Mouse (Mus musculus) MEL (cell line): ENCODE measurements around the gene Scrt2. TPM values are rescaled to one million over a fixed set of nuclear protein-coding genes. Genes with fewer than 3 reads are reported as not detected.

ENCODE experiments used
- DNase-seq: peaks from one replicate; pipeline ENCODE4 v3.0.0; 2011; ENCODE audit warnings: low read depth, low spot score
- H3K27ac ChIP-seq: 2 replicates; pipeline ENCODE4 v1.5.1; 2012; ENCODE audit warnings: low read depth, mild to moderate bottlenecking, control low read depth, low read length, moderate library complexity; ENCODE audit not compliant: control insufficient read depth
- H3K27me3 ChIP-seq, 2 experiments: fragments of 150-350 bp in 1 of 2; sonication (generic) in 1 of 2; 2 replicates each; pipeline ENCODE4 v1.6.1; 2012; ENCODE audit warnings: low read length in 2 of 2, mild to moderate bottlenecking in 2 of 2, improper control_type of control experiment in 1 of 2, moderate library complexity in 1 of 2; ENCODE audit not compliant: insufficient read depth in 2 of 2, control insufficient read depth in 1 of 2
- H3K36me3 ChIP-seq, 2 experiments: 2 replicates each; pipeline ENCODE4 v1.6.1; 2012 to 2014; ENCODE audit warnings: low read length in 2 of 2, improper control_type of control experiment in 1 of 2, inconsistent platforms in 1 of 2, mild to moderate bottlenecking in 1 of 2; ENCODE audit not compliant: insufficient read depth in 2 of 2, control insufficient read depth in 1 of 2
- H3K4me1 ChIP-seq, 2 experiments: fragments of 150-350 bp in 1 of 2; sonication (generic) in 1 of 2; 2 replicates each; pipeline ENCODE4 v1.6.1; 2012; ENCODE audit warnings: low read length in 2 of 2, improper control_type of control experiment in 1 of 2, mild to moderate bottlenecking in 1 of 2; ENCODE audit not compliant: insufficient read depth in 2 of 2, control insufficient read depth in 1 of 2
- H3K4me3 ChIP-seq, 2 experiments: fragments of 150-350 bp in 1 of 2; sonication (generic) in 1 of 2; 2 replicates each; pipeline ENCODE4 v1.5.1; 2012; ENCODE audit warnings: low read depth in 2 of 2, low read length in 2 of 2, mild to moderate bottlenecking in 2 of 2, moderate library complexity in 2 of 2, control low read depth in 1 of 2, improper control_type of control experiment in 1 of 2; ENCODE audit not compliant: control insufficient read depth in 1 of 2, insufficient read depth in 1 of 2
- H3K79me2 ChIP-seq: 2 replicates; pipeline ENCODE4 v1.6.1; 2012; ENCODE audit warnings: mild to moderate bottlenecking, low read length, moderate library complexity; ENCODE audit not compliant: control insufficient read depth, poor library complexity, insufficient read depth
- H3K9ac ChIP-seq: 2 replicates; pipeline ENCODE4 v1.6.1; 2012; ENCODE audit warnings: low read depth, mild to moderate bottlenecking, control low read depth, low read length, moderate library complexity; ENCODE audit not compliant: control insufficient read depth, poor library complexity, severe bottlenecking
- H3K9me3 ChIP-seq: fragments of 150-350 bp; sonication (generic); replicated peaks from 2 replicates; pipeline ENCODE4 v1.6.1; 2012; ENCODE audit warnings: mild to moderate bottlenecking, low read length, improper control_type of control experiment, moderate library complexity; ENCODE audit not compliant: insufficient read depth
- E2F4 ChIP-seq: IDR thresholded peaks from 2 replicates; pipeline ENCODE4 v1.6.1; 2011; ENCODE audit warnings: low read depth, low read length, improper control_type of control experiment, borderline replicate concordance
- ELF1 ChIP-seq: IDR thresholded peaks from 2 replicates; pipeline ENCODE4 v1.6.1; 2014; ENCODE audit warnings: low read depth, mild to moderate bottlenecking, inconsistent platforms, low read length, improper control_type of control experiment, moderate library complexity
- EP300 ChIP-seq, 2 experiments: IDR thresholded peaks; 2 replicates each; pipeline ENCODE4 v1.6.1; 2011; ENCODE audit warnings: improper control_type of control experiment in 2 of 2, low read length in 2 of 2, low read depth in 1 of 2, mild to moderate bottlenecking in 1 of 2
- ETS1 ChIP-seq: IDR thresholded peaks from 2 replicates; pipeline ENCODE4 v1.6.1; 2012; ENCODE audit warnings: low read depth, mild to moderate bottlenecking, inconsistent platforms, low read length, improper control_type of control experiment, moderate library complexity
- GATA1 ChIP-seq: IDR thresholded peaks from 2 replicates; pipeline ENCODE4 v1.6.1; 2011; ENCODE audit warnings: low read depth, low read length, improper control_type of control experiment
- HCFC1 ChIP-seq: IDR thresholded peaks from 2 replicates; pipeline ENCODE4 v1.6.1; 2012; ENCODE audit warnings: low read depth, mild to moderate bottlenecking, inconsistent platforms, low read length, improper control_type of control experiment, moderate library complexity
- JUND ChIP-seq: IDR thresholded peaks from 2 replicates; pipeline ENCODE4 v1.6.1; 2011; ENCODE audit warnings: low read depth, mild to moderate bottlenecking, improper control_type of control experiment, low read length
- MAFK ChIP-seq: IDR thresholded peaks from 2 replicates; pipeline ENCODE4 v1.6.1; 2011; ENCODE audit warnings: low read depth, mild to moderate bottlenecking, low read length, improper control_type of control experiment, borderline replicate concordance
- MAX ChIP-seq: IDR thresholded peaks from 2 replicates; pipeline ENCODE4 v1.6.1; 2011; ENCODE audit warnings: low read length, improper control_type of control experiment
- MAZ ChIP-seq: IDR thresholded peaks from 2 replicates; pipeline ENCODE4 v1.6.1; 2012; ENCODE audit warnings: low read depth, mild to moderate bottlenecking, inconsistent platforms, low read length, improper control_type of control experiment
- MYB ChIP-seq: IDR thresholded peaks from 2 replicates; pipeline ENCODE4 v1.6.1; 2011; ENCODE audit warnings: mild to moderate bottlenecking, low read depth, low read length, improper control_type of control experiment
- MYC ChIP-seq: IDR thresholded peaks from 2 replicates; pipeline ENCODE4 v1.6.1; 2011; ENCODE audit warnings: low read depth, mild to moderate bottlenecking, low read length, improper control_type of control experiment, moderate library complexity
- NELFE ChIP-seq: IDR thresholded peaks from 2 replicates; pipeline ENCODE4 v1.6.1; 2011; ENCODE audit warnings: low read depth, low read length, improper control_type of control experiment
- NRF1 ChIP-seq: IDR thresholded peaks from 2 replicates; pipeline ENCODE4 v1.6.1; 2014; ENCODE audit warnings: low read depth, mild to moderate bottlenecking, inconsistent platforms, low read length, improper control_type of control experiment, moderate library complexity; ENCODE audit not compliant: poor library complexity, insufficient read depth, severe bottlenecking
- POLR2AphosphoS2 ChIP-seq: IDR thresholded peaks from 2 replicates; pipeline ENCODE4 v1.6.1; 2011; ENCODE audit warnings: low read length, improper control_type of control experiment
- RCOR1 ChIP-seq: IDR thresholded peaks from 2 replicates; pipeline ENCODE4 v1.6.1; 2012; ENCODE audit warnings: low read depth, mild to moderate bottlenecking, inconsistent platforms, low read length, improper control_type of control experiment
- SMC3 ChIP-seq: IDR thresholded peaks from 2 replicates; pipeline ENCODE4 v1.6.1; 2011; ENCODE audit warnings: low read depth, low read length, improper control_type of control experiment
- TAL1 ChIP-seq: IDR thresholded peaks from 2 replicates; pipeline ENCODE4 v1.6.1; 2012; ENCODE audit warnings: mild to moderate bottlenecking, inconsistent platforms, low read length, moderate library complexity, mixed read lengths
- TBP ChIP-seq: IDR thresholded peaks from 2 replicates; pipeline ENCODE4 v1.8.0; 2011; ENCODE audit warnings: low read depth, low read length, improper control_type of control experiment
- UBTF ChIP-seq: IDR thresholded peaks from 2 replicates; pipeline ENCODE4 v1.6.1; 2012; ENCODE audit warnings: low read depth, mild to moderate bottlenecking, inconsistent platforms, low read length, improper control_type of control experiment, moderate library complexity, borderline replicate concordance; ENCODE audit not compliant: insufficient read depth
- USF2 ChIP-seq, 2 experiments: IDR thresholded peaks; 2 replicates each; pipeline ENCODE4 v1.6.1; 2011 to 2012; ENCODE audit warnings: improper control_type of control experiment in 2 of 2, low read length in 2 of 2, borderline replicate concordance in 1 of 2, inconsistent platforms in 1 of 2, low read depth in 1 of 2, mild to moderate bottlenecking in 1 of 2; ENCODE audit not compliant: insufficient read depth in 1 of 2
- ZC3H11A ChIP-seq: IDR thresholded peaks from 2 replicates; pipeline ENCODE4 v1.6.1; 2012; ENCODE audit warnings: low read depth, mild to moderate bottlenecking, inconsistent platforms, low read length, improper control_type of control experiment
- ZMIZ1 ChIP-seq: IDR thresholded peaks from 2 replicates; pipeline ENCODE4 v1.6.1; 2012; ENCODE audit warnings: low read depth, mild to moderate bottlenecking, inconsistent platforms, low read length, improper control_type of control experiment, moderate library complexity
- ZNF384 ChIP-seq: IDR thresholded peaks from 2 replicates; pipeline ENCODE4 v1.6.1; 2012; ENCODE audit warnings: low read depth, mild to moderate bottlenecking, inconsistent platforms, low read length, improper control_type of control experiment
- polyA plus RNA-seq, 2 experiments: library from polyadenylated mRNA; stranded (reverse) in 1 of 2; unstranded in 1 of 2; fragments of >175 nt in 1 of 2; fragments of >200 nt in 1 of 2; gene quantifications; 2 replicates each; pipeline versions ENCODE4 v1.2.1 to v1.2.4; 2012; ENCODE audit warnings: low replicate concordance in 2 of 2, low read depth in 1 of 2; ENCODE audit not compliant: insufficient read length in 2 of 2, insufficient read depth in 1 of 2, missing spikeins in 1 of 2
- total RNA-seq: library from RNA; depleted of rRNA; stranded (reverse); fragments of 300-350 nt; gene quantifications from 2 replicates; pipeline ENCODE4 v1.2.3, GENCODE M21; 2012

The Scrt2 gene
- total and polyA plus RNA-seq, 3 experiments = not detected

DNA sequence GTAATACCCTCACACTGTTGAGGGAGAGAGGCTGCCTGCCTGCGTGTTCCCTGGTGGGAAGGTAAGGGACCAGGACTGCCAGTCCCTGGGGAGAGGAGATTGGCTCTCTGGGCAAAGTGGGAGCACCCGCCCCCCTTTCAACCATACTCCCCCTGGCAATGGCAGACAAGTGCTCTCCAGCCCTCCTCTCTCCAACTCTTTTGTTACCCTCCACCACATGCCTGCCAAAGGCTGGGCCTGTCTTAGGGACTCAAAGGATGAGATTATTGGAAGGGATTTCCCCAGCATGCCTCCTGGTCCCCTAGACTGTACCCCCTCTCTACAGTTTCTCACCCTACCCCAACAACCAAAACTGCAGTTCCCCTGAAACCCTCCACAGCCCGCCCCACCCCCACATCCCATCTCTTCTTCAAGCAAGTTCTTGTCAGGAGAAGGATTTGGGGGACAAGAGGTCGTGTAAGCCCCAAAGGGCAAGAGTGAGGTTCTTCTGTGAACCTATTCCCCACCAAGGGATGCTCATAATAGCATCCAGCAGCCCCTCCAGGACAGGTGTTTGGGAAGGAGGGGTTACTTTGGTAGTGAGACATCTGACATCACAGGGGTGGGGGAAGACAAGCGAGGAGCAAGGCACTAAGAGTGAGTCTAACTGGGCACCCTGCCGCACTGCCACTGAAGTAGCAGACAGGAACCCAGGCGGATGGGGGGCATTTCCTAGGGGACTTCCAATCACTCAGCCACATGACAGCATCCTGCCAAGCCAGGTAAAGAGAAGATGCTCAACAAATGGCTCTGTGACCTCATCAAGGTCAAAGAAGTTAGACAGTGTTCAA lies 1.3 kb downstream of the Scrt2 start:
- no peaks in the 10 kb centered on the region for H3K79me2 ChIP-seq
- no peaks in the 10 kb centered on the region for H3K9me3 ChIP-seq
- H3K4me3 ChIP-seq = no peak overlapping the region
- peaks cover 0 to 9% of the 10 kb centered on the region in 2 experiments; a peak in 1 of 4 replicates for H3K4me1 ChIP-seq
- H3K27ac ChIP-seq = no peak overlapping the region
- TF ChIP-seq ZMIZ1 (no peak), ZNF384 (no peak), RCOR1 (no peak), UBTF (no peak), MYC (no peak), MYB (no peak), MAX (no peak), GATA1 (no peak), TAL1 (no peak), MAZ (no peak), HCFC1 (no peak), ZC3H11A (no peak), TBP (no peak), POLR2AphosphoS2 (no peak), MAFK (no peak), NRF1 (no peak), ELF1 (no peak)
- peaks cover 0 to 3% of the 10 kb centered on the region in 2 experiments; a peak in 2 of 4 replicates for H3K36me3 ChIP-seq
- no peak overlapping the region for H3K9ac ChIP-seq
- no peak for DNase-seq
- peaks cover 0 to 3% of the 10 kb centered on the region in 2 experiments; a peak in 2 of 4 replicates for H3K27me3 ChIP-seq

DNA sequence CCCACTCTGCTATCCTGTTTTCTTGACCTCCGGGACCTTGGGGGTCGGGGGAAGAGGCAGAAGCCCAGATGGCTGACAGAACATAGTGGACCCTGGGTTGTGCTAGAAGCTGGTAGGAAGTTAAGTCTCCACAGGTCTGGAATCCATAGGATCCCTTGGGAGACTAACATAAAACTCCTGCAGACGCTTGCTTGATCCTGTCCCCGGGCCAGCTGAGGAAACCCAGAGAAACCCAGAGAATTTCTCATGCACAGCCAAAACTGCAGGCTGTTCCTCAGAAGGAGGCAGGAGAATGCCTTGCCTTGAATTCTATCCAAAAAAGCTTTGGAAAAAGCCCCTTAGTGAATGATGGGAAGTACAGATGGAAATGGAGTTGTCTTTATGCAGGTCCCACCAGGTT lies 2.1 kb downstream of the Scrt2 start:
- DNase-seq = no peak
- Histone ChIP-seq H3K9ac (no peak overlapping the region), H3K4me1 (peaks cover 0 to 9% of the 10 kb centered on the region in 2 experiments; a peak in 1 of 4 replicates)
- no peak for TF ChIP-seq ZNF384
- TF ChIP-seq USF2 (IDR thresholded peaks at IDR 0.05; ENCODE audit: borderline replicate concordance in 1 of 2, insufficient read depth in 1 of 2, low read depth in 1 of 2, low read length in 2 of 2) = no peak
- TF ChIP-seq EP300 (IDR thresholded peaks at IDR 0.05; ENCODE audit: low read depth in 1 of 2, low read length in 2 of 2) = no peak
- no peak for TF ChIP-seq ELF1
- no peak for TF ChIP-seq SMC3
- no peak for TF ChIP-seq HCFC1
- no peak for TF ChIP-seq NELFE
- TF ChIP-seq POLR2AphosphoS2 = no peak
- TF ChIP-seq E2F4 = no peak
- TF ChIP-seq ZC3H11A = no peak
- TF ChIP-seq UBTF = no peak
- TF ChIP-seq JUND = no peak
- TF ChIP-seq MAZ = no peak
- TF ChIP-seq ETS1 = no peak
- TF ChIP-seq, all 39 proteins: peak for 0
- no peak overlapping the region for H3K4me3 ChIP-seq
- no peaks in the 10 kb centered on the region for H3K79me2 ChIP-seq
- H3K27me3 ChIP-seq = peaks cover 0 to 3% of the 10 kb centered on the region in 2 experiments; a peak in 2 of 4 replicates
- peaks cover 0 to 3% of the 10 kb centered on the region in 2 experiments; a peak in 2 of 4 replicates for H3K36me3 ChIP-seq
- no peak overlapping the region for H3K27ac ChIP-seq
- H3K9me3 ChIP-seq = no peaks in the 10 kb centered on the region
